Mouse (Mus musculus) intestine, postnatal 0 days (tissue): Measurements from ENCODE around the gene Tatdn2. TPM values are rescaled to one million over a fixed set of nuclear protein-coding genes. Genes with fewer than 3 reads are reported as not detected.

ENCODE experiments used
- ATAC-seq: fragments of 200-750 bp; cut with Nextera tagmentation; 2 replicates; pipeline ENCODE4 v1.8.0; 2017; ENCODE audit warnings: mild to moderate bottlenecking, moderate TSS enrichment, moderate library complexity
- H3K27ac ChIP-seq: fragments of 300-500 bp; sonication (generic); 2 replicates; pipeline ENCODE4 v1.5.1; 2014; ENCODE audit warnings: mild to moderate bottlenecking, low read depth, low read length, moderate library complexity
- H3K27me3 ChIP-seq: fragments of 300-500 bp; sonication (generic); replicated peaks from 2 replicates; pipeline ENCODE4 v1.6.1; 2014; ENCODE audit warnings: low read length, mixed read lengths; ENCODE audit not compliant: control insufficient read depth, insufficient read depth
- H3K36me3 ChIP-seq: fragments of 300-500 bp; sonication (generic); 2 replicates; pipeline ENCODE4 v1.6.1; 2014; ENCODE audit warnings: mild to moderate bottlenecking, moderate library complexity; ENCODE audit not compliant: control insufficient read depth, insufficient read depth
- H3K4me1 ChIP-seq: fragments of 300-500 bp; sonication (generic); replicated peaks from 2 replicates; pipeline ENCODE4 v1.6.1; 2014; ENCODE audit warnings: antibody characterized with exemption, low read length, mixed read lengths; ENCODE audit not compliant: control insufficient read depth, insufficient read depth
- H3K4me2 ChIP-seq: fragments of 300-500 bp; sonication (generic); replicated peaks from 2 replicates; pipeline ENCODE4 v1.6.1; 2014; ENCODE audit warnings: low read depth, mild to moderate bottlenecking, moderate library complexity
- H3K4me3 ChIP-seq: fragments of 300-500 bp; sonication (generic); 2 replicates; pipeline ENCODE4 v1.5.1; 2014; ENCODE audit warnings: low read depth, low read length
- H3K9ac ChIP-seq: fragments of 300-500 bp; sonication (generic); 2 replicates; pipeline ENCODE4 v1.6.1; 2014; ENCODE audit warnings: mild to moderate bottlenecking, low read depth, low read length
- H3K9me3 ChIP-seq: fragments of 300-500 bp; sonication (generic); 2 replicates; pipeline ENCODE4 v1.6.1; 2016; ENCODE audit warnings: mixed run types; ENCODE audit not compliant: control insufficient read depth
- CTCF ChIP-seq: sonication (generic); IDR thresholded peaks from 2 replicates; pipeline ENCODE4 v1.5.1; 2016; ENCODE audit warnings: low read depth, mild to moderate bottlenecking, control low read depth, antibody characterized with exemption, moderate library complexity
- WGBS: fragments of 180-500 bp; shearing (Covaris S2); extraction: QIAGEN DNeasy Blood & Tissue Kit; methylation state at CpG from one replicate; pipeline ENCODE4 v1.1.7; 2014; 5-methylcytosine and 5-hydroxymethylcytosine counted together
- polyA plus RNA-seq: library from polyadenylated mRNA; unstranded; fragments of >200 nt; fragmentation: Nextera tagmentation; extraction: Ambion mirVana; gene quantifications from 2 replicates; pipeline ENCODE4 v1.2.1, GENCODE M21; 2015

Gene Tatdn2
- polyA plus RNA-seq, 1 experiment from 2014 or later, result 1.1 TPM

GRCm38 (mm10) chr6:113660492-113661352, 36.1 kb upstream of the Tatdn2 start:
- ATAC-seq, result no peak
- Histone ChIP-seq H3K27ac (peak overlapping the region; percentile 50; the same call in 1 of the 2 replicates), H3K4me1 (peaks cover 19% of the 10 kb centered on the region; the same call in 1 of the 2 replicates)

GRCm38 (mm10) chr6:113661353-113662241, 35.3 kb upstream of the Tatdn2 start:
- 41% methylated on average over 12 of the region's 12 CpGs for WGBS
- Histone ChIP-seq H3K36me3 (peaks cover 7% of the 10 kb centered on the region), H3K4me3 (no peak overlapping the region), H3K27ac (peak overlapping the region; percentile 50; the same call in 1 of the 2 replicates), H3K4me2 (no peak overlapping the region), H3K27me3 (no peaks in the 10 kb centered on the region), H3K4me1 (peaks cover 19% of the 10 kb centered on the region; the same call in 1 of the 2 replicates), H3K9me3 (no peaks in the 10 kb centered on the region), H3K9ac (no peak overlapping the region)
- no peak for TF ChIP-seq CTCF
- peak; percentile 72 for ATAC-seq

More at GRCm38 (mm10) chr6:113660492-113661352, 36.1 kb upstream of the Tatdn2 start:
- TF ChIP-seq CTCF, result no peak
- peaks cover 7% of the 10 kb centered on the region; the same call in 1 of the 2 replicates for H3K36me3 ChIP-seq
- H3K9me3 ChIP-seq, result no peaks in the 10 kb centered on the region
- H3K4me2 ChIP-seq, result no peak overlapping the region
- H3K4me3 ChIP-seq, result no peak overlapping the region
- no peak overlapping the region for H3K9ac ChIP-seq
- WGBS, result 57% methylated on average over 14 of the region's 14 CpGs
- H3K27me3 ChIP-seq, result no peaks in the 10 kb centered on the region

GRCm38 (mm10) chr6:113662964-113663700, 33.7 kb upstream of the Tatdn2 start:
- ATAC-seq, result no peak

GRCm38 (mm10) chr6:113664305-113664704, 32.5 kb upstream of the Tatdn2 start:
- Histone ChIP-seq H3K27me3 (no peaks in the 10 kb centered on the region), H3K4me3 (no peak overlapping the region), H3K36me3 (peaks cover 7% of the 10 kb centered on the region), H3K4me2 (no peak overlapping the region), H3K27ac (no peak overlapping the region), H3K9ac (no peak overlapping the region), H3K9me3 (no peaks in the 10 kb centered on the region), H3K4me1 (peaks cover 22% of the 10 kb centered on the region; the same call in 1 of the 2 replicates)
- TF ChIP-seq CTCF, result no peak
- 87% methylated on average over 7 of the region's 7 CpGs for WGBS
- no peak for ATAC-seq

More at GRCm38 (mm10) chr6:113662964-113663700, 33.7 kb upstream of the Tatdn2 start:
- TF ChIP-seq CTCF, result peak; percentile 43
- WGBS, result 92% methylated on average over 8 of the region's 8 CpGs
- Histone ChIP-seq H3K27ac (peak overlapping the region; percentile 15; the same call in 1 of the 2 replicates), H3K36me3 (peaks cover 7% of the 10 kb centered on the region), H3K4me1 (peaks cover 19% of the 10 kb centered on the region; the same call in 1 of the 2 replicates), H3K27me3 (no peaks in the 10 kb centered on the region), H3K9ac (no peak overlapping the region), H3K4me2 (no peak overlapping the region), H3K4me3 (no peak overlapping the region), H3K9me3 (no peaks in the 10 kb centered on the region)

- no peak overlapping the region for H3K4me3 ChIP-seq
- H3K9ac ChIP-seq, result no peak overlapping the region
- TF ChIP-seq CTCF, result no peak
- no peaks in the 10 kb centered on the region for H3K27me3 ChIP-seq
- H3K9me3 ChIP-seq, result no peaks in the 10 kb centered on the region
- no peak for ATAC-seq
- H3K27ac ChIP-seq, result peak overlapping the region; percentile 15; the same call in 1 of the 2 replicates
- H3K36me3 ChIP-seq, result peaks cover 9% of the 10 kb centered on the region
- peaks cover 5% of the 10 kb centered on the region; the same call in 1 of the 2 replicates for H3K4me1 ChIP-seq
- no peak overlapping the region for H3K4me2 ChIP-seq
- WGBS, result 48% methylated on average over 8 of the region's 8 CpGs
Measured at GRCm38 (mm10) chr6:113667611-113668122, 29.2 kb upstream of the Tatdn2 start.
